Mouse (Mus musculus) gastrocnemius, adult 18-20 months (tissue): ENCODE data around the gene Ly6g. TPM values are rescaled to one million over a fixed set of nuclear protein-coding genes. Genes with fewer than 3 reads are reported as not detected.
A peak's percentile ranks its signal among the peaks of the same experiment; 100 is the strongest.
"Not testable (repeated sequence)": the region's sequence is repeated elsewhere in the genome, so short reads cannot be mapped to it uniquely, and the experiment has no call there.

Experiments
- DNase-seq: peaks from one replicate; pipeline ENCODE4 v3.0.0; 2021; ENCODE audit warnings: low spot score
- long read RNA-seq, 2 experiments: library from polyadenylated mRNA; stranded (forward); transcript quantifications; one replicate each; pipeline ENCODE4 v2.0.0; 2021
- total RNA-seq, 2 experiments: library from RNA; stranded (reverse); gene quantifications; 2 replicates each; pipeline ENCODE4 v1.2.3; 2021

The Ly6g gene
- total RNA-seq, result not detected
- long read RNA-seq, experiment 1, result 0 reads
- long read RNA-seq, experiment 2, result 0 reads

GRCm38 (mm10) chr15:75154940-75155339 is at the start of gene Ly6g:
Gene Ly6g, plus strand, starts transcription at chr15:75155240.
- no peak for DNase-seq

DNA sequence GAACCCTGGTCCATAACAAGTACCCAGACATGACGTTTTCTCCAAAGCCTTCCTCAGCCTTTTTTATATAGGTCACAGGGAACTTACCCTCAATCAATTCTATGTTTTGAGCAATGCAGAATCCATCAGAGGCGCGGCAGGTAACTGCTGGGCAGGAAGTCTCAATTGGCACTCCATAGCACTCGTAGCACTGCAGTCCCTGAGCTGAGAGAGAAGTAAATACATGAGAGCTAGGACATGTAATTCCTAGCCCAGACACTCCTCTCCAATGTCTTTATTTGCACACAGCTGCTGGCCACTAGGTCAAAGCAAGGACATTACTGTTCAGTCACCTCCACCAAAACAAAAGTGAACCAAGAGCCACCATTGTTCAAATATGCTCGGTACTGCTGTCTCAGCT is 44.6 kb upstream of the Ly6g start:
- not testable (repeated sequence) for DNase-seq

DNA sequence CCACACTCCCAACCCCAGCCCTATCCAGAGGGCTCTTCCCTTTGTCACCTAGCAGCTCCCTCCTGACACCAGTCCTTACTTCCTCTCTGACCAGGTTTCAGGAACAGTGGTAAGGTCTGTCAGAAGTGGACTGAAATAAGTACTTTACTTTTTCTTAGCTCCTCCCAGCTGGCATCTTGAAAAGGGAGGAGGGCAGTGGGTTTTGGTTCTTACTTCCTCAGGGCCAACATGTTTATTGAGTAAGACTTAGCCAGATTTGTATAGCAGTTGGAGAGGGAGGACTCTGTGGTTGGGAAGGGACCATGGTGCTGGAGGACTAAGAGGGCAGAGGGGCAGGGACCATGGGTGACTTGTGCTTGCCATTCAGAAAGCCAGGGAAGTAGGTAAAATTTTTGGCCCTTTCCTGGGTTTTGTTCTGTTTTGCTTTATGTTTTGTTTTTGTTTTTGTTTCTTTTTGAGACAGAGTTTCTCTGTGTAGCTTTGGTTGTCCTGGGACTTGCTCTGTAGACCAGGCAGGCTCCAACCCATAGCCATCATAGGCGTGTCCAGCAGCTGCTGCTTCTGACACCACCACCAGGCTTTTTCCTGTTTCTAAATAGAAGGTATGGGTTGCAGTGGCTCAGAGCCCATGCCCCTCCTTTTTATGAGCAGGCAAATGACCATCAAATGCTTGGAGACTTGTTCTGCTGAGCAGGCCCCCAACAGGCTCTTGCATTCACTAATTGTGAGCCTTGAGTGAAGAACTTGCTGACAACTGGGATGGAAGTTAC is 43.0 kb upstream of the Ly6g start, which contains the start of gene Ly6c2:
Gene Ly6c2 (minus strand): TSS at position 110 of the 770 bp plus-strand sequence.
- not testable (repeated sequence) for DNase-seq

DNA sequence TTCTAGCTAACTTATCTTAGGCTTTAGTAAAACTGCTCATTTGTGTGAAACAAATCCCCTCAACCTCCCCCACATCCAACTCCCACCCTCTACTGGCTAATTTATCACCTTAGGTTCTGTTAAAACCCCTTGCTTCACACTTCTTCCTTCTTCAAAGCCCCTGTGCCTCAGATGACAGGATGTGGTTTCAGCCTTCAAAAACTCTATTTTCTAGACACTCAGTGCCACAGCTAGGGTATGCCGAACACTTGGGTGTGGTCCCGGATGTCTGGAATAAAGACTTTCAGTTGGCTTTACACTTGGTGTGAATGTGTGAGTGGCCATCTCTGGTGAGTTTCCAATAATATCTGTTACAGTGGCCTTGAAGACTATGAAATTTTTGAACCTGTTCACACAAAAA is 38.5 kb upstream of the Ly6g start:
- no peak for DNase-seq

DNA sequence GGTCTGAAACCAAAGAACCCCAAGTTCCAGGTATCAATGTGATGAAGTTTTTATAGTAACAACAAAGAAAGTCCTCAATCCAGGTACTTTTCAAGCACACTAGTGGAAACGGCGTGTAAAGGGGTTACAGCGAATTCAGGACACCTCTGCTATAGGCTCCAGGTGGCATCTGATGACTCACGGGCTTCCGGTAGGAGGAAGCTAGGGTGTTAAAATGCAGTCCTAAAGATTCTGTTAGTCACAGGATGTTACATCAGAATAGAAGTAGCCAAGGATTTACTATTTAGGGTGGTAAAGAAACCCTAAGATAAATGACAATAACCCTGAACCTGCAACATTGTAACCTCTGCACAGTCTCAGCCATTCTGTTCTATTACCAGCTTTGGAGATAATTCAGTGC is 37.6 kb upstream of the Ly6g start:
- not testable (repeated sequence) for DNase-seq

DNA sequence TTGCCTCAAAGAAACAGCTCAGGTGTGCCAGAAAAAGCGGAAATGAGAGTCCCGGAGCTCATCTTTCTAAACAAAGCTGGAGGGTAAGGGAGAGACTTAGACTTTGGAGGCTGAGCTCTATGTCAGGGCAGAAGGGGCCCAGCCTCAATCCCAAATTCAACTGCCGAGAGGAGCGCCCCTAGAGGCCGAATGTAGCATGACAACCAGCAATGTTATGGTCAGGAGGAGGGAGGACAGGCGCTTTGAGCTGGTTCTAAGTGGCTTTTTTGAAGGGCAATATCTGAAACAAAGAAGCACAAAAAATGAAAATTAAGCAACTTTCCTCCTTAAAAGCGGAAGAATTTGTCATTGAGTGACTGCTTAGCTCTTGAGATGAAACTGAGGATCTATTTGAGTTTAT is 36.3 kb upstream of the Ly6g start:
- DNase-seq, result peak; percentile 17

DNA sequence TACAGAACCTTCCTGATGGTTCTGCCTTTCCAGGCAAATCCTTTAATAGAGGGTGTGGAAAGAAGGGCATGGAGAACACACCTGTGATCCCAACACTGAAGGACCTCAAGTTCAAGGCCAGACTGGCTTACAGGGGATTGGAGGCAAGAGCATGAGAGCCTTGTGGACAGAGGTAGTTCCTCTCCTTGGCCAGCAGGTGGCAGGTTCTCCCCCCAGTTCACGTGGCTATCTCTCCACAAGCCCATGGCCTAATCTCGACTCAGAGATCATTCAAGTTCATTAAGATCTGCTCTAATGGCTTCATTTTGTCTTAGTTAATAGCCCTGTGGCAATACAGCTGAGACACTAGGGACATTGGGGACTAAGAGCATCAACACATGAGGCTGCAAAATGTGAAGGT is 35.0 kb upstream of the Ly6g start:
- DNase-seq, result no peak

DNA sequence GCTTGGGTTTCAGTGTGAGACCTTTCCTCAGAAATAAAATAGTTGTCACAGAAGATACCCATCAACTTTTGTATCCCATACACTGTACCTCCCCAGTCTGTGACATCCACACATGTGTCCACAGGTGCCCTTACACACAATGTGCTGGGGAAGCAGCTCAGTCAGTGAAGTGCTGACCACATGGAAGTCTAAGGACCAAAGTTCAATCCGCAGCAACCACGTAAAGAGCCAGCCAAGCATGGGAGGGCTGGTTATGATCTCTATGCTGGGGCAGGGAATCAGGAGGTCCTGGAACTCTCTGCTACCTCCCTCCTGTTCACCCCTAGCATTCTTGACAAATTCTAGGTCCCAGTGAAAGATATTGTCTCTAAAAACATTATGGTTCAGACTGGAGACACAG is 22.7 kb upstream of the Ly6g start:
- DNase-seq, result not testable (repeated sequence)

DNA sequence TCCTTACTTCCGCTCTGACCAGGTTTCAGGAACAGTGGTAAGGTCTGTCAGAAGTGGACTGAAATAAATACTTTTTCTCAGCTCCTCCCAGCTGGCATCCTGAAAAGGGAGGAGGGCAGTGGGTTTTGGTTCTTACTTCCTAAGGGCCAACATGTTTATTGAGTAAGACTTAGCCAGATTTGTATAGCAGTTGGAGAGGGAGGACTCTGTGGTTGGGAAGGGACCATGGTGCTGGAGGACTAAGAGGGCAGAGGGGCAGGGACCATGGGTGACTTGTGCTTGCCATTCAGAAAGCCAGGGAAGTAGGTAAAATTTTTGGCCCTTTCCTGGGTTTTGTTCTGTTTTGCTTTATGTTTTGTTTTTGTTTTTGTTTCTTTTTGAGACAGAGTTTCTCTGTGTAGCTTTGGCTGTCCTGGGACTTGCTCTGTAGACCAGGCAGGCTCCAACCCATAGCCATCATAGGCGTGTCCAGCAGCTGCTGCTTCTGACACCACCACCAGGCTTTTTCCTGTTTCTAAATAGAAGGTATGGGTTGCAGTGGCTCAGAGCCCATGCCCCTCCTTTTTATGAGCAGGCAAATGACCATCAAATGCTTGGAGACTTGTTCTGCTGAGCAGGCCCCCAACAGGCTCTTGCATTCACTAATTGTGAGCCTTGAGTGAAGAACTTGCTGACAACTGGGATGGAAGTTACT is 19.8 kb upstream of the Ly6g start:
- DNase-seq, result not testable (repeated sequence)

DNA sequence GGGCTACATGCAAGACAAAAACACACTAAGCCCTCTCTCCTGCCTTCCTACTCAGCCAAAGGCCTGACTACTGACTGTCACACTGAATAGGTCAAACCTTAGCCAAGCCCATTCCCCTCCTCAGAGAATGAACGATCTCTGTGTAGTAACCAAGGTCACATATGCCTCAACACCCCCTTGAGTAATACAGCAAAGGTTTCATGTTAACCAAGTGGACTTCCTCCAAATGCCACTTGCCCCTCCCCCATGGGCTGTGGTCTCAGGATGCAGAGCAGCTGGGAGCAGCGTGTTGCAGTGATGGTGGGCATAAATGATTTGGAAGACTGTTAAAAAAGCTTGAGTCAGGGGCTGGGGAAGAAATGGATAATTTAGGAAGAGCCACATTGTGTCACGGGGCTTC is 17.3 kb upstream of the Ly6g start:
- DNase-seq, result not testable (repeated sequence)

- not testable (repeated sequence) for DNase-seq
Observed at GRCm38 (mm10) chr15:75141812-75142360, 13.2 kb upstream of the Ly6g start.

- no peak for DNase-seq
Observed at GRCm38 (mm10) chr15:75143735-75144134, 11.3 kb upstream of the Ly6g start.

- no peak for DNase-seq
Observed at GRCm38 (mm10) chr15:75153087-75153486, 2.0 kb upstream of the Ly6g start.

DNA sequence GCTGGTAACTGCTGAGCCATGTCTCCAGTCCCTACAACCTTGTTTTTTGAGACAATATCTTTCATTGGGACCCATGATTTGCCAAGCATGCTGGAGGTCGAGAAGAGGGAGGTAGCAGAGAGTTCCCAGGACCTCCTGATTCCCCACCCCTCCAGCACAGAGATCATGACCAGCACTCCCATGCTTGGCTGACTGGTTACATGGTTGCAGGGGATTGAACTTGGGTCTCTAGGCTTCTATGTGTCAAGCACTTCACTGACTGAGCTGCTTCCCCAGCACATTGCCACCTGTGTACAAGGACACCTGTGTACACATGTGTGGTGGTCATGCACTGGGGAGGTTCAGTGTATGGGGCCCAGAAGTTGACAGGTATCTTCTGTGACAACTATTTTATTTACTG is 2.6 kb downstream of the Ly6g start:
- no peak for DNase-seq

- DNase-seq, result no peak
Observed at GRCm38 (mm10) chr15:75175506-75175905, 20.5 kb downstream of the Ly6g start.

DNA sequence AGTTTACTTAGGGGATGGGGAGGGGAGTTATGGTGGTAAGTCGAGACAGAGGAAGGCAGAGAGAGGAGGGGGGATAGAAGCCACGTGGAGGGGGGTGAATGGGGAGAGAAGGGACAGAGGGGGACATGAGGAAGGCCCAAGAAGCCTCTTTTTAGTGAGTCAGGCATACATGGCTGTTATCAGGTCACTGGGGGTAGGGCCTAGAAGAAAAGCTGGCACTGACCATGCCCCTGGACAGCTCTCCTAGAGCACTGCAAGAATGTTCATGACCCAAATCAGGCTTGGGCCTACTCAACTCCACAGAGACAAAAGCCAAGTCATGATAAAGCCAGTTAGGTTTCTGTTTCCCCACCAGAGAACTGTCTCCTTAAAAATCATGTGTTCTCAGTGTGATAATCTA is 31.3 kb downstream of the Ly6g start:
- no peak for DNase-seq

- no peak for DNase-seq
Observed at GRCm38 (mm10) chr15:75189116-75189515, 34.1 kb downstream of the Ly6g start.

GRCm38 (mm10) chr15:75190560-75190959 is 35.5 kb downstream of the Ly6g start:
- not testable (repeated sequence) for DNase-seq
